Mouse (Mus musculus) testis, adult 2 months (tissue): ENCODE measurements around the gene Nptx1. TPM values are rescaled to one million over a fixed set of nuclear protein-coding genes. Genes with fewer than 3 reads are reported as not detected.
A peak's percentile ranks its signal among the peaks of the same experiment; 100 is the strongest.

Source experiments
- H3K27ac ChIP-seq: fragments of 200-500 bp; 2 replicates; pipeline ENCODE4 v1.5.1; 2012; ENCODE audit warnings: low read depth, low read length; ENCODE audit not compliant: control insufficient read depth, insufficient read depth
- H3K27me3 ChIP-seq: fragments of 200-500 bp; 2 replicates; pipeline ENCODE4 v1.6.1; 2012; ENCODE audit warnings: mild to moderate bottlenecking, low read length, moderate library complexity; ENCODE audit not compliant: control insufficient read depth, insufficient read depth
- H3K36me3 ChIP-seq: fragments of 200-500 bp; 2 replicates; pipeline ENCODE4 v1.6.1; 2012; ENCODE audit warnings: mild to moderate bottlenecking, low read length; ENCODE audit not compliant: control insufficient read depth, insufficient read depth
- H3K4me1 ChIP-seq: fragments of 200-500 bp; 2 replicates; pipeline ENCODE4 v1.6.1; 2012; ENCODE audit warnings: low read length; ENCODE audit not compliant: control insufficient read depth, insufficient read depth
- H3K4me3 ChIP-seq: fragments of 200-500 bp; 2 replicates; pipeline ENCODE4 v1.5.1; 2012; ENCODE audit warnings: low read depth, mild to moderate bottlenecking, low read length, moderate library complexity, mixed read lengths; ENCODE audit not compliant: control insufficient read depth
- CTCF ChIP-seq: fragments of 200-500 bp; IDR thresholded peaks from 2 replicates; pipeline ENCODE4 v1.5.1; 2012; ENCODE audit warnings: low read depth, mild to moderate bottlenecking, inconsistent platforms, low read length, moderate library complexity; ENCODE audit not compliant: control insufficient read depth, insufficient read depth, insufficient replicate concordance
- POLR2A ChIP-seq: fragments of 200-500 bp; IDR thresholded peaks from 2 replicates; pipeline ENCODE4 v1.6.1; 2012; ENCODE audit warnings: low read depth, mild to moderate bottlenecking, inconsistent platforms, low read length, moderate library complexity; ENCODE audit not compliant: control insufficient read depth
- polyA plus RNA-seq: library from polyadenylated mRNA; depleted of rRNA; stranded (reverse); fragments of >200 nt; gene quantifications from 2 replicates; pipeline ENCODE4 v1.2.3, GENCODE M21; 2012

Gene Nptx1
- polyA plus RNA-seq, 1 experiment: 0.22 TPM

- Histone ChIP-seq H3K27me3 (no peaks in the 10 kb centered on the region), H3K4me1 (peaks cover 4% of the 10 kb centered on the region; the same call in 1 of the 2 replicates), H3K27ac (no peak overlapping the region), H3K36me3 (no peaks in the 10 kb centered on the region), H3K4me3 (peak overlapping the region; percentile 25)
- TF ChIP-seq CTCF (peak; percentile 29; the same call in 1 of the 2 replicates), POLR2A (no peak)
Observed at GRCm38 (mm10) chr11:119514967-119515636, 32.5 kb downstream of the Nptx1 start.

GRCm38 (mm10) chr11:119514108-119514860, 33.3 kb downstream of the Nptx1 start:
- H3K27ac ChIP-seq: no peak overlapping the region
- TF ChIP-seq CTCF: no peak
- TF ChIP-seq POLR2A: no peak
- H3K4me1 ChIP-seq: peaks cover 4% of the 10 kb centered on the region; the same call in 1 of the 2 replicates
- H3K4me3 ChIP-seq: no peak overlapping the region; the same call in 1 of the 2 replicates
- H3K27me3 ChIP-seq: no peaks in the 10 kb centered on the region
- no peaks in the 10 kb centered on the region for H3K36me3 ChIP-seq

- Histone ChIP-seq H3K27me3 (no peaks in the 10 kb centered on the region), H3K4me1 (peaks cover 4% of the 10 kb centered on the region; the same call in 1 of the 2 replicates), H3K36me3 (no peaks in the 10 kb centered on the region), H3K4me3 (no peak overlapping the region), H3K27ac (no peak overlapping the region)
- TF ChIP-seq POLR2A (no peak), CTCF (no peak; the same call in 1 of the 2 replicates)
Observed at GRCm38 (mm10) chr11:119513038-119513659, 34.4 kb downstream of the Nptx1 start.

GRCm38 (mm10) chr11:119509165-119509776, 38.3 kb downstream of the Nptx1 start:
- Histone ChIP-seq H3K4me3 (no peak overlapping the region), H3K27me3 (no peaks in the 10 kb centered on the region), H3K36me3 (peaks cover 1% of the 10 kb centered on the region; the same call in 1 of the 2 replicates), H3K4me1 (no peaks in the 10 kb centered on the region), H3K27ac (no peak overlapping the region)
- no peak for TF ChIP-seq CTCF
- no peak for TF ChIP-seq POLR2A

- H3K36me3 ChIP-seq: peaks cover 1% of the 10 kb centered on the region; the same call in 1 of the 2 replicates
- no peak overlapping the region for H3K4me3 ChIP-seq
- no peaks in the 10 kb centered on the region for H3K4me1 ChIP-seq
- no peaks in the 10 kb centered on the region for H3K27me3 ChIP-seq
- TF ChIP-seq POLR2A: no peak
- no peak for TF ChIP-seq CTCF
- no peak overlapping the region for H3K27ac ChIP-seq
Observed at GRCm38 (mm10) chr11:119507772-119508171, 39.8 kb downstream of the Nptx1 start.

- peaks cover 1% of the 10 kb centered on the region; the same call in 1 of the 2 replicates for H3K36me3 ChIP-seq
Observed at GRCm38 (mm10) chr11:119506386-119506785, 41.2 kb downstream of the Nptx1 start.

More at GRCm38 (mm10) chr11:119506386-119506785, 41.2 kb downstream of the Nptx1 start:
- Histone ChIP-seq H3K27me3 (no peaks in the 10 kb centered on the region), H3K4me3 (no peak overlapping the region), H3K27ac (no peak overlapping the region), H3K4me1 (no peaks in the 10 kb centered on the region)
- no peak for TF ChIP-seq CTCF
- no peak for TF ChIP-seq POLR2A
